Mouse (Mus musculus) R1 (cell line): ENCODE data around the gene Eps8l3.
"Not testable (repeated sequence)": the region's sequence is repeated elsewhere in the genome, so short reads cannot be mapped to it uniquely, and the experiment has no call there.

Experiments used
- DNase-seq: peaks from one replicate; pipeline ENCODE4 v3.0.0-alpha.2; 2018; ENCODE audit warnings: low read depth, low spot score

Gene Eps8l3

GRCm38 (mm10) chr3:107853232-107854181 lies 23.5 kb upstream of the Eps8l3 start:
- no peak for DNase-seq

DNA sequence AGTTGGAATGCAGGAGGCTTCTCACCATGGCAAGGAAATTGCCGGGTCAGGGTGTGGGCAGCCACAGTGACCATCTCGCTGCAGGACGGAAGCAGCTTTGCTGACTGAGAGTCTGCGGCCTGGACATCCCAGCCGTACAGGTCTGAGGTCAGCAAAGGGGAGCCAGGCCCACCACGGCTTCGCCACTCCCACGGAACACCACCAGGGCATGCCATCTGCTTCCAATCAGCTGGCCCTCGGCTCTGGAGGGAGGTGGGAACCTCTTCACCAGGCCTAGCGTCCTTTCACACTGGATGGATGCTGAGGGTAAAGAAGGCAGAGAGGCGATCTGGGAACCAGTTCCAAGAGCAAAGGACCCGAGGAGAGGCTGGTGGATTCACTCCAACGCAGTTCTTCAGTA lies 21.7 kb upstream of the Eps8l3 start:
- no peak for DNase-seq

- DNase-seq, result no peak
Measured at GRCm38 (mm10) chr3:107857646-107858045, 19.4 kb upstream of the Eps8l3 start.

DNA sequence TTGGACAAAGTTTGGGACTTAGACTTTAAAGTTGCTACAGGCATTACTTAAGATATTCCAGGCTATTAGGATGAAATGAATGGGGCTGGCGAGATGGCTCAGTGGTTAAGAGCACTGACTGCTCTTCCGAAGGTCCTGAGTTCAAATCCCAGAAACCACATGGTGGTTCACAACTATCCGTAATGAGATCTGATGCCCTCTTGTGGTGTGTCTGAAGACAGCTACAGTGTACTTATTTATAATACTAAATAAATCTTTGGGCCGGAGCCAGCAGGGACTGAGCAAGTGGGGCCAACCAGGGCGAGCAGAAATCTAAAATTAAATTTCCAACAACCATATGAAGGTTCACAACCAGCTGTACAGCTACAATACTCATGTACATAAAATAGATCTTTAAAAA lies 15.5 kb upstream of the Eps8l3 start:
- not testable (repeated sequence) for DNase-seq

- DNase-seq, result no peak
Measured at GRCm38 (mm10) chr3:107862471-107862870, 14.6 kb upstream of the Eps8l3 start.

GRCm38 (mm10) chr3:107863471-107863870 lies 13.6 kb upstream of the Eps8l3 start:
- DNase-seq, result no peak

DNA sequence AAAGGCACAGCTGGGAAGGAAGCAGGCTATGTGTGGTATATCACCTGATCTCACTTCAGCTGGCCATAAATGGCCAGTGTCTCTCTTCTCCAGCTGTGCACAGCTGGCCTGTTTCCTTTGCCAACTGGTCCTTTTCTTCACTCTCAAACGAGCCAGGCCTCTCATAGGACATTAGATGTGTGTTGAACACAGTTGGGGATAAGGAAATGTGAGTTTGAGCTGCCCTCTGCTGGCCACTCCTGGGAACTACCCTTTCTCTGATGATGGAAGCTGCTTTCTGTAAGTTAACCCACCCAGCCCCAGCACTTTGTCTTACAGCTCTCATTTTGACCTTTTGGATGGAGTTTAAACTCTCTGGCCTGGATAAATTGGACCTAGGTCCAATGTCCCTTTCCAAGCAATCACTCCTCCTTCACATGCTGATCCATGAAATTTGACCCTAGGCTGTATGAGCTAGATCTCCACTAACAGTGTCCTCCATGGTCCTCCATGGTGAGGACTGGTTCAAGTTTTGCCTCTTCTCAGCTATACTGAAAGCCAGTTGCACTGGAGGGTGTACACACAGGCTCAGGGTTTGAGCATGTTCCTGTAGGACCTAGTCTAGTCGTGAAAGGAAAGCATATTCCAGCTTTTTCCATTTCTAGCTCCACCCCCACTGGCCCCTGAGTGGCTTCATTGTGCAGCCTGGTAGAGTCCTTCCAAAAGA lies 13.0 kb upstream of the Eps8l3 start:
- peak; percentile 81 for DNase-seq

DNA sequence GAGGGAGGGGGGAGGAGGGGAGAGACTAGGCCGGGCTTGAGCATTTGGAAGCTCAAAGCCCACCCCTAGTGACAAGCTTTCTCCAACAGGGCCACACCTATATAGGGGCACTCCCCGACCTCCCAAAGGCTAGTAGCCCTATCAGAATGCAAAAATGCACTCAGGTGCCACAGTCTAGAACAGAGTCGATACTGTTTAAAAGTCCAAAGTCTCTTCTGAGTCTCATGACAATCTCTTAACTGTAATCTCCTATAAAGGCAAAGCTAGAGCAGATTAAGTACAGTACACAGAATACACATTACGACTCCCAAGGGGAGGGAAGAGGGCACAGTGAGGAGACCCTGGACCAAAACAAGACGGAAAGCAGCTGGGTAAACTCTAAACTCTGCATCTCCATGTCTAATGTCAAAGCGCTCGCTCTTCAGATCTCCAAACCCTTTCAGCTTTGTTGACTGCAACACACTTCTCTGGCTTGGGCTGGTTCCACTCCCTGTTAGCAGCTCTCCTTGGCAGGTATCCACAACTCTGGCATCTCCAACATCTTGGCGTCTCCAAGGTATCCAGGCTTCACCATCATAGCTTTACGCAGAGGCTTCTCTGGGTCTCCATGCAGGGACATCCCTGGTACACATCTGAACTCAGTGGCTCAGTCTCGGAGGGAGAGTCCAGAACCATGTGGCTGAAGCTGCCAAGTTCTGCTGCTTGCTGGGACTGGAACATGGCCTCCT lies 11.5 kb upstream of the Eps8l3 start:
- DNase-seq, result no peak

GRCm38 (mm10) chr3:107867086-107867485 lies 9.9 kb upstream of the Eps8l3 start:
- DNase-seq, result peak; percentile 90

DNA sequence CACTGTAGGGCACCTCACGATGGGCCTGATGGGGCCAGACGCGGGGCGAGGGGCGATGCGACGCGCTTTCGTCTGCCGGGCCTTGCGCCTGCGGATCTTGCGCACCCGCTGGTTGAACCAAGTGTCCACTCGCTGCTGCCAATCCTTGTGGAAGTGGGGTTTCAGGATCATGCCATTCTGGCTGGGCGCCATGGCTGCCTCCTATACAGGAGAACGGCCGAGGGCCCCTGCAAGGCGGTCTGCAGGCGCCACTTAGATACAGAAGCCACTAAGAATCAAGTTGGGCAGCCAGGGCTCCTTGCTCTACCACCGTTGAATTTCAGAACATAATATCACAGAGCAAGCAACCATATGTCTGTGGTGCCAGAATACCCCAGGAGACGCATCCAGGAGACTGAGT lies 8.6 kb upstream of the Eps8l3 start:
- DNase-seq, result no peak

DNA sequence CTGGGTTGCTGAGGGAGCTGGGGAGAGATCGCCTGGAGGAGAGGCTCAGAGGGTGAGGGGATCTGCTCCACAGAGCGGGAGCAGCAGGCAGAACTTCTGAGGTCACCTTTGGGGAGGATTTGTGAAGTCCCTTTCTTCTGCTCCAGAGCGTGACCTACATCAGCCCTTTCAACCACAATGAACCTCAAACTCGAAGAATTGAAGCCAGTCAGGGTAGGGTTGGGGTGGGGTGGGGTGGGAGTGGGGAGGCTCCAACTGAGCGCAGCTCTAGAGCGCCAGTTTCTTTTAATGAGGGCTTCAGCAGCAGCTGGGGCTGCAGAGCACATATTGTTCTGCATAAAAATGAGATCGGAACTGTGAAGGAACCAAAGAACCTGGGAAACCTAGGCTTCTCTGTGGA lies 7.9 kb upstream of the Eps8l3 start:
- peak; percentile 16 for DNase-seq

DNA sequence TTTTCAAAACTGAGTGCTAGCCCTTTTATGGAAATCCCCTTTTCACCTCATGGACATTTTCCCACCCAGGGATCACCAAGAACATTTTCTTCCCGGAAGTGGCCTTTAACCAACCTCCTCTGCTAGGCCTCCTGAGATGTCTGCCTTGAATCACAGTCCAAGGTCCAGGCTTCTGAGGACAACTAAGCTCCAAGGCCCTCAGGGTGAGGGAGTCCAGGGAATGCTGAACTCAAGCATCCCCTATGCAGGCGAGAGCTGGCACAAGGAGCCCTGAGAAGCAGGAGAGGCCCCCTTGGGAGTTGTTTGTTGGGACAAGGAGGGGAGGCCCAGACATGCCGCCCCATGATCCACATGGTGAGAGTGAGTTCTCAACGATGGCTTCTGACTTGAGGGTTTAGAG lies 7.1 kb upstream of the Eps8l3 start:
- DNase-seq, result no peak

- DNase-seq, result no peak
Measured at GRCm38 (mm10) chr3:107873335-107874251, 3.4 kb upstream of the Eps8l3 start.

DNA sequence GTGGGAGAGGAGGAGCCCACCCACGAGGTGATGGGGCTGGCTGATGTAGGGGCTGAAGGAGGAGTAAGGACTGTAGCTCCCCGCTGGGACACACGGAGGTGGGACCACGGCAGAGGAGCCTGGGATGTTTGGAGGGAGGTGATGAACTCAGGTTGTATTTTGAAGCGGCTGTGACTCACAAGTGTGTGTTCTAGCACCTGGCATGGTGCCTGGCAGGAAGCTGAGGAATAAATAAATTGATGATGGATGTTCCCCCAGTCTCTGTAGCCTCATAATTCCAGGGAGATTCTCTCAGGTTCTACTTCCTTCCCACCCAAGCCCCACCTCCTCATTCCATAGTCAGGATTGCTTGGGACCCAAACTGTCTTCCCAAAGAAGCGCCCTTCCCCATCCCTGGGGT lies 1.8 kb upstream of the Eps8l3 start:
- DNase-seq, result no peak

GRCm38 (mm10) chr3:107877747-107878736 lies 1.0 kb downstream of the Eps8l3 start:
- DNase-seq, result no peak

DNA sequence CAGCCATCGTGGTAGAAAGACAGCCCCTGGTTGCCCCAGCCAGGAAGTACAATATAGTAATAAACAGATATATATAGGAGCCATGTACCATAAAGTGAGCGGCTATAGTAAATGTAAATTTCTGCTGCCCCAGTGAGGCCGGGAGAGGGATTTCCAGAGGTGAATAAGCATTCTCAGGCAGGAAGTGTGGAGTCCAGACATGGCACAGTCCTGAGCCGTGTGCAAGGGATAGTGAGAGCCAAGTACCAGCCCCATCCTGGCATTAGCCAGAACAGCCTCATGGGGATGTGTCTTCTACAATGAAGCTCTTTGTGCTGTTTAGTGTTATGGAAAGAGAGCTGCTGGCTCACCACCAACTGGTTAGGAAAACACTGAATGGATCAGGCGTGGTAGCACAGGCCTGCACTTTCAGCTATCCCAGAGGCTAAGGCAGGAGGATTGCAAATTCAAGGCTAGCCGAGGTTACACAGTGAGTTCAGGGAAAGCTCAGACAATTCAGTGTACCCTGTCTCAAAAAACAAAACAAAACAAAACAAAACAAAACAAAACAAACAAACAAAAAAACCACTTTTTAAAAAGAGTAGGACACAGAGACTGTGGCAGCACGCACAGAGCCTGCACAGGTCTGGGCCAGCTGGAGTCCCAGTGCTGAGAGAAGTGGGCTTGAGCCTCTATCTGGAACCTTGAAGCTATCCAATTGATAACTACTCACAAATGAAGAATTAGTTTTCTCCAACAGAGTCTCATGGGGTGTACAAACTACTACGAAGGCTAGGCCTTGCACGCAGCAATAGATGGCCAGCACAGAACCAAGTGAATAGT lies 10.9 kb downstream of the Eps8l3 start:
- DNase-seq, result no peak

DNA sequence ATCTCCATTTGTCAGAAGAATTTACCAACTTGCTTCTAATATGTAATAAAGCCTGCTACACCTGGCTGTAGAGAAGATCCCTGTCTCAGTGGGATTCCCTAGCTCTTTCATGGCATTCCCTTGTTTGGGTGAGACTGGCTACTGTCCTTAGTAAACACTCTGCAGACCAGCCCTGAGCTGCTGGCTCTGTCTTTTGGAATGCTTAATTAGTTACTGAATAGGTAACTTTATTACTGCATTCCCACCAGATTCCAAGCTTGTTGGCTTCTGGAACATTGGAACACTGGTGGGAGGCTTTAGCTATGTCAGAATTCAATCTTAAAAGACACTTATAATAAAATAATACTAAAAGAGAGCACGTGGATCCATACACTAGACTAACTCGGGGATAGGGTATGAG lies 12.2 kb downstream of the Eps8l3 start:
- DNase-seq, result not testable (repeated sequence)

DNA sequence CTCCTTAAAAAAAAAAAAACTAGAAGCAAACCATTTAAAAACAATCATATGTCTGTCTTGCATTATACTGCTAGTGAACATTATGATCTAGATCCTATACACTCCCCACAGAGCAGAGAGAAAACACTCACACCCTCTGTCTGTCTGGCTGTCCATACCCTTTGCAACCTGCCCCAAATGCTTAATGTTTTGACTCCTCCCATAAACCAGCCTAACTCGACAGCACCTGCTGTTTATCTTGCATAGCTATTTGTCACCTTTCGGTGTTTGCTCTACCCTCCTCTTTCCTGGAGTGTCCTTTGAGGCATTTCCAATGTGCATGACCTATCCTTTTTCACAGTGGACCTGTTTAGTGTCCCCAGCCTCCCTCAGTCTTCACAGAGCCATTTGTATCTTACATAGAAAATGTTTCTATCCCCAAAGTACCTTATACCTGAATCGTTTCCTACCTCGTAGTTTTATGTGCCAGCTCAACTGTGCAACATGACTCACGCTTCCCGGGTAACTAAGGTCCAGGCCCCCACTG lies 18.2 kb downstream of the Eps8l3 start:
- DNase-seq, result no peak
